Mouse (Mus musculus) Patski (cell line): Measurements from ENCODE around the gene Ip6k2. TPM values are rescaled to one million over a fixed set of nuclear protein-coding genes. Genes with fewer than 3 reads are reported as not detected.
A peak's percentile ranks its signal among the peaks of the same experiment; 100 is the strongest.

Experiments used
- ATAC-seq: fragments of 100-300 bp; one replicate; pipeline ENCODE4 v1.8.0; 2021
- CTCF ChIA-PET: fragments of 350-600 bp; sonication (Branson Sonifier 250); formaldehyde crosslinking; loops from one replicate; lab custom pipeline; 2022; ENCODE audit warnings: inconsistent platforms; lab: Charles Lee
- POLR2A ChIA-PET: fragments of 350-600 bp; sonication (Branson Sonifier 250); formaldehyde crosslinking; loops from one replicate; lab custom pipeline; 2022; ENCODE audit warnings: antibody characterized with exemption, inconsistent platforms; lab: Charles Lee
- DNase-seq: peaks from one replicate; pipeline ENCODE4 v3.0.0-alpha.2; 2011; ENCODE audit warnings: low read depth, low spot score
- H3K27me3 ChIP-seq: fragments of 371-371 bp; one replicate; pipeline ENCODE4 v1.5.1; 2021
- CTCF ChIP-seq: fragments of 100-300 bp; IDR thresholded peaks from one replicate; pipeline ENCODE4 v1.5.1; 2021
- in situ Hi-C: fragments of 300-500 bp; cut with MboI; formaldehyde crosslinking; loops from 3 replicates; pipeline ENCODE4 v1.11.1; 2018; ENCODE audit warnings: low pct_unique_long_range_greater_than_20kb, mixed read lengths
- polyA plus RNA-seq: library from polyadenylated mRNA; unstranded; gene quantifications from one replicate; pipeline ENCODE4 v1.2.3, GENCODE M21; 2021

The Ip6k2 gene
- polyA plus RNA-seq, 1 experiment from 2014 or later = 89.9 TPM

- ChIA-PET CTCF (no interaction called here), POLR2A (interaction anchor here (0.6 kb wide), 2 partner anchors 28 to 267 kb away, joined by 3 to 5 read pairs; no protein-coding TSS in a partner anchor)
- in situ Hi-C loops = no loop called here
- no peak for TF ChIP-seq CTCF
- H3K27me3 ChIP-seq = no peaks in the 10 kb centered on the region
- no peak for ATAC-seq
- no peak for DNase-seq
These were observed 31.3 kb upstream of the Ip6k2 start for GRCm38 (mm10) chr9:108752142-108752920.

- ATAC-seq (peak; percentile 57), DNase-seq (no peak)
- no peaks in the 10 kb centered on the region for H3K27me3 ChIP-seq
- TF ChIP-seq CTCF = peak; percentile 90
- CTCF ChIA-PET = interaction anchor here (0.7 to 1.7 kb wide), 11 partner anchors 10 to 66 kb away, joined by 3 to 7 read pairs (median 5); partner anchors contain the start of gene Nckipsd
- in situ Hi-C loops = no loop called here
- POLR2A ChIA-PET = interaction anchor here (0.6 kb wide), 1 partner anchor 12 kb away, joined by 3 read pairs; no protein-coding TSS in a partner anchor
These were observed 30.3 kb upstream of the Ip6k2 start for GRCm38 (mm10) chr9:108753326-108753725.

GRCm38 (mm10) chr9:108753976-108754375 lies 29.6 kb upstream of the Ip6k2 start:
- in situ Hi-C loops = no loop called here
- CTCF ChIA-PET = interaction anchor here (0.7 to 1.7 kb wide), 11 partner anchors 10 to 65 kb away, joined by 3 to 7 read pairs (median 5); partner anchors contain the start of gene Nckipsd
- ATAC-seq (no peak), DNase-seq (no peak)
- no peak for TF ChIP-seq CTCF
- no peaks in the 10 kb centered on the region for H3K27me3 ChIP-seq
- POLR2A ChIA-PET = interaction anchor here (0.6 kb wide), 1 partner anchor 12 kb away, joined by 3 read pairs; no protein-coding TSS in a partner anchor

GRCm38 (mm10) chr9:108754423-108754822 lies 29.2 kb upstream of the Ip6k2 start:
- DNase-seq (no peak), ATAC-seq (no peak)
- TF ChIP-seq CTCF = no peak
- ChIA-PET CTCF (interaction anchor here (1.3 to 1.7 kb wide), 4 partner anchors 20 to 65 kb away, joined by 4 to 6 read pairs (median 6); partner anchors contain the start of gene Nckipsd), POLR2A (no interaction called here)
- in situ Hi-C loops = no loop called here
- H3K27me3 ChIP-seq = no peaks in the 10 kb centered on the region

GRCm38 (mm10) chr9:108757406-108757805 lies 26.2 kb upstream of the Ip6k2 start:
- in situ Hi-C loops = loop anchor here (5.0 kb wide), 1 partner anchor 45 kb away; no protein-coding TSS in a partner anchor
- ATAC-seq (no peak), DNase-seq (no peak)
- ChIA-PET CTCF (no interaction called here), POLR2A (no interaction called here)
- no peak for TF ChIP-seq CTCF
- H3K27me3 ChIP-seq = no peaks in the 10 kb centered on the region

GRCm38 (mm10) chr9:108759121-108759520 lies 24.5 kb upstream of the Ip6k2 start:
- CTCF ChIA-PET = interaction anchor here (1.3 kb wide), 1 partner anchor 50 kb away, joined by 4 read pairs; no protein-coding TSS in a partner anchor
- DNase-seq (no peak), ATAC-seq (no peak)
- H3K27me3 ChIP-seq = no peaks in the 10 kb centered on the region
- no peak for TF ChIP-seq CTCF
- in situ Hi-C loops = loop anchor here (5.0 kb wide), 1 partner anchor 43 kb away; no protein-coding TSS in a partner anchor
- POLR2A ChIA-PET = no interaction called here

- ATAC-seq = no peak
- ChIA-PET POLR2A (no interaction called here), CTCF (interaction anchor here (1.3 kb wide), 1 partner anchor 49 kb away, joined by 4 read pairs; no protein-coding TSS in a partner anchor)
- TF ChIP-seq CTCF = peak; percentile 93
- DNase-seq = no peak
- H3K27me3 ChIP-seq = no peaks in the 10 kb centered on the region
- in situ Hi-C loops = loop anchor here (5.0 kb wide), 1 partner anchor 42 kb away; no protein-coding TSS in a partner anchor
These were observed 23.8 kb upstream of the Ip6k2 start for GRCm38 (mm10) chr9:108759805-108760204.

GRCm38 (mm10) chr9:108761561-108761960 lies 22.0 kb upstream of the Ip6k2 start:
- no peak for TF ChIP-seq CTCF
- no peaks in the 10 kb centered on the region for H3K27me3 ChIP-seq
- DNase-seq (no peak), ATAC-seq (no peak)
- CTCF ChIA-PET = no interaction called here
- POLR2A ChIA-PET = no interaction called here
- in situ Hi-C loops = no loop called here

- ChIA-PET CTCF (interaction anchor here (0.7 to 2.2 kb wide), 3 partner anchors 12 to 82 kb away, joined by 3 to 7 read pairs (median 3); no protein-coding TSS in a partner anchor), POLR2A (no interaction called here)
- peaks cover 9% of the 10 kb centered on the region for H3K27me3 ChIP-seq
- TF ChIP-seq CTCF = no peak
- ATAC-seq = no peak
- no peak for DNase-seq
- in situ Hi-C loops = no loop called here
These were observed 18.6 kb upstream of the Ip6k2 start for GRCm38 (mm10) chr9:108764971-108765370.

- TF ChIP-seq CTCF = no peak
- ChIA-PET CTCF (no interaction called here), POLR2A (no interaction called here)
- DNase-seq (no peak), ATAC-seq (no peak)
- no peaks in the 10 kb centered on the region for H3K27me3 ChIP-seq
- in situ Hi-C loops = no loop called here
These were observed 7.0 kb upstream of the Ip6k2 start for GRCm38 (mm10) chr9:108776614-108777013.

GRCm38 (mm10) chr9:108777276-108777675 lies 6.3 kb upstream of the Ip6k2 start:
- in situ Hi-C loops = no loop called here
- H3K27me3 ChIP-seq = no peaks in the 10 kb centered on the region
- ChIA-PET POLR2A (no interaction called here), CTCF (no interaction called here)
- ATAC-seq (no peak), DNase-seq (no peak)
- no peak for TF ChIP-seq CTCF
